Mouse (Mus musculus): ENCODE measurements around the gene Wdr31. TPM values are rescaled to one million over a fixed set of nuclear protein-coding genes. Genes with fewer than 3 reads are reported as not detected.

Gene Wdr31
- polyA plus RNA-seq, 1 experiment from 2014 or later = 5.2 TPM

DNA sequence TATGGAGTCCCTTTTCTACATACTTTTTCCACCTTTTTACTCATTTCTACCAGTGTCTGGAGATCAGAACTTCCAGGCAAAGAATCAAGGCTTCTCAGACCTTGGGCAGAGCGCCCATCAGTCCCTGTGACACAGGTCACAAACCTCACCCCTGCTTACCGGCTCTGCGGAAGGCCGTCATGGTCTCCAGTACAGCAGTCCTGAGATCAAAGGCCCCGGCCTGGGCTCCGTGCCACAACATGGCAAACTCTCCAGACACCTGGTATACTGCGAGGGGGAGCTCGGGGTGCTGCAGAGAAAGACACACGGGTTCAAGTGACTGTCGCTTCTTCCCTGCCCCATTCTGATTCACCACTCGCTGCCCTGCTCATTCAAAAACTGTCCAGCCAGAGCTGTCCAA lies 39.2 kb upstream of the Wdr31 start:
- peaks cover 43% of the 10 kb centered on the region; the same call in 1 of the 2 replicates for H3K36me3 ChIP-seq (ENCODE audit: insufficient read depth, low read length)
- H3K27ac ChIP-seq (ENCODE audit: low read length) = no peak overlapping the region
- H3K9ac ChIP-seq (replicated peaks; ENCODE audit: low read depth) = no peak overlapping the region
- no peak overlapping the region for H3K4me2 ChIP-seq (replicated peaks; ENCODE audit: low read depth, low read length)
- DNase-seq (ENCODE audit: low spot score) (no peak), ATAC-seq (no peak)
- 77% methylated on average over 11 of the region's 11 CpGs for WGBS
- no peaks in the 10 kb centered on the region for H3K4me1 ChIP-seq (ENCODE audit: insufficient read depth, low read depth, low read length)
- TF ChIP-seq CTCF (IDR thresholded peaks at IDR 0.05) = no peak
- TF ChIP-seq EP300 (IDR thresholded peaks at IDR 0.05) = no peak
- no peaks in the 10 kb centered on the region for H3K9me3 ChIP-seq (ENCODE audit: low read length)
- no peaks in the 10 kb centered on the region for H3K27me3 ChIP-seq (replicated peaks; ENCODE audit: insufficient read depth, low read length)
- no peak overlapping the region for H3K4me3 ChIP-seq (ENCODE audit: low read depth, low read length)

GRCm38 (mm10) chr4:62508839-62509238 lies 38.1 kb upstream of the Wdr31 start:
- ATAC-seq (no peak), DNase-seq (ENCODE audit: low spot score) (no peak)
- Histone ChIP-seq H3K9me3 (ENCODE audit: low read length) (no peaks in the 10 kb centered on the region), H3K4me1 (ENCODE audit: insufficient read depth, low read depth, low read length) (no peaks in the 10 kb centered on the region), H3K27me3 (replicated peaks; ENCODE audit: insufficient read depth, low read length) (no peaks in the 10 kb centered on the region), H3K9ac (replicated peaks; ENCODE audit: low read depth) (no peak overlapping the region), H3K27ac (ENCODE audit: low read length) (no peak overlapping the region), H3K36me3 (ENCODE audit: insufficient read depth, low read length) (peaks cover 43% of the 10 kb centered on the region; the same call in 1 of the 2 replicates), H3K4me3 (ENCODE audit: low read depth, low read length) (no peak overlapping the region), H3K4me2 (replicated peaks; ENCODE audit: low read depth, low read length) (no peak overlapping the region)
- 88% methylated on average over 5 of the region's 5 CpGs for WGBS
- TF ChIP-seq EP300 (IDR thresholded peaks at IDR 0.05) (no peak), CTCF (IDR thresholded peaks at IDR 0.05) (no peak)

- TF ChIP-seq EP300 (IDR thresholded peaks at IDR 0.05) = no peak
- TF ChIP-seq CTCF (IDR thresholded peaks at IDR 0.05) = peak; percentile 55
- no peak overlapping the region for H3K9ac ChIP-seq (replicated peaks; ENCODE audit: low read depth)
- no peaks in the 10 kb centered on the region for H3K9me3 ChIP-seq (ENCODE audit: low read length)
- WGBS = 45% methylated on average over 2 of the region's 2 CpGs
- H3K4me2 ChIP-seq (replicated peaks; ENCODE audit: low read depth, low read length) = no peak overlapping the region
- peaks cover 3% of the 10 kb centered on the region; the same call in 1 of the 2 replicates for H3K4me1 ChIP-seq (ENCODE audit: insufficient read depth, low read depth, low read length)
- no peak for DNase-seq (ENCODE audit: low spot score)
- H3K4me3 ChIP-seq (ENCODE audit: low read depth, low read length) = no peak overlapping the region
- no peaks in the 10 kb centered on the region for H3K27me3 ChIP-seq (replicated peaks; ENCODE audit: insufficient read depth, low read length)
- no peak overlapping the region for H3K27ac ChIP-seq (ENCODE audit: low read length)
- peaks cover 30% of the 10 kb centered on the region; the same call in 1 of the 2 replicates for H3K36me3 ChIP-seq (ENCODE audit: insufficient read depth, low read length)
- ATAC-seq = no peak
Measured at GRCm38 (mm10) chr4:62506798-62507197, 36.1 kb upstream of the Wdr31 start.

GRCm38 (mm10) chr4:62505991-62506390 lies 35.3 kb upstream of the Wdr31 start:
- H3K9me3 ChIP-seq (ENCODE audit: low read length) = no peaks in the 10 kb centered on the region

GRCm38 (mm10) chr4:62503374-62503970 lies 32.8 kb upstream of the Wdr31 start, which contains the start of gene Hdhd3:
Gene Hdhd3, minus strand, starts transcription at chr4:62503467.
- whole genome bisulfite sequencing = 67% methylated on average over 3 of the region's 3 CpGs
- Histone ChIP-seq H3K27ac (ENCODE audit: low read length) (peak within 1 kb of the TSS; percentile 81), H3K4me3 (ENCODE audit: low read depth, low read length) (peak within 1 kb of the TSS; percentile 61), H3K4me2 (replicated peaks; ENCODE audit: low read depth, low read length) (peak within 1 kb of the TSS; percentile 84), H3K4me1 (ENCODE audit: insufficient read depth, low read depth, low read length) (peaks cover 8% of the 10 kb centered on the region; the same call in 1 of the 2 replicates), H3K9ac (replicated peaks; ENCODE audit: low read depth) (peak within 1 kb of the TSS; percentile 52), H3K36me3 (ENCODE audit: insufficient read depth, low read length) (0 out of 2 replicates have a peak, but pooled peaks cover 4% of the 10 kb centered on the region), H3K27me3 (replicated peaks; ENCODE audit: insufficient read depth, low read length) (no peaks in the 10 kb centered on the region), H3K9me3 (ENCODE audit: low read length) (no peaks in the 10 kb centered on the region)
- DNase-seq (ENCODE audit: low spot score) = no peak
- ATAC-seq = no peak
- TF ChIP-seq CTCF (IDR thresholded peaks at IDR 0.05) (no peak), EP300 (IDR thresholded peaks at IDR 0.05) (no peak)

More at GRCm38 (mm10) chr4:62505991-62506390, 35.3 kb upstream of the Wdr31 start:
- WGBS = 78% methylated on average over 3 of the region's 3 CpGs
- no peak overlapping the region for H3K9ac ChIP-seq (replicated peaks; ENCODE audit: low read depth)
- H3K4me2 ChIP-seq (replicated peaks; ENCODE audit: low read depth, low read length) = no peak overlapping the region
- no peak for ATAC-seq
- no peak overlapping the region for H3K27ac ChIP-seq (ENCODE audit: low read length)
- no peak overlapping the region for H3K4me3 ChIP-seq (ENCODE audit: low read depth, low read length)
- no peaks in the 10 kb centered on the region for H3K27me3 ChIP-seq (replicated peaks; ENCODE audit: insufficient read depth, low read length)
- no peak for TF ChIP-seq EP300 (IDR thresholded peaks at IDR 0.05)
- TF ChIP-seq CTCF (IDR thresholded peaks at IDR 0.05) = no peak
- peaks cover 4% of the 10 kb centered on the region; the same call in 1 of the 2 replicates for H3K4me1 ChIP-seq (ENCODE audit: insufficient read depth, low read depth, low read length)
- DNase-seq (ENCODE audit: low spot score) = no peak
- H3K36me3 ChIP-seq (ENCODE audit: insufficient read depth, low read length) = peaks cover 23% of the 10 kb centered on the region; the same call in 1 of the 2 replicates

DNA sequence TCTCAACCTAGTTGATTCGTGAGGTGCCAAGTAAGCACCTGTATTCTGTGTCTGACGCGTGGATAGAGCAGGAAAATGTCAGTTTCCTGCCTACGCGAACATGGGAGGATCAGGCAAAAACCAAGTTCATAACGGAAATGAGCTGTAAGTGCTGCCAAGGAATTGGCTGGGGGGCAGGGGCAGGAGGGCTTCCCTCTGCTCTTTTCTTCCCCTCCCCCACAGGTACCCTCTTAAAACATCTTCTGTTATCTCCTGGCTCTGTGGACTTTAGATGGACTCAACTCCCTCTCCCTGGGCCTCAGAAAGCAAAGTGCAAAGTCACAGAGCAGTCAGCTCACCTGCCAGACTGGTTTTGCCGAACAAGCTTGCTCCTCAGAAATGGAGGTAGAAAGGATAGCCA lies 32.3 kb upstream of the Wdr31 start:
- 18% methylated on average over 7 of the region's 7 CpGs for WGBS
- Histone ChIP-seq H3K4me2 (replicated peaks; ENCODE audit: low read depth, low read length) (no peak overlapping the region), H3K36me3 (ENCODE audit: insufficient read depth, low read length) (no peaks in the 10 kb centered on the region), H3K9ac (replicated peaks; ENCODE audit: low read depth) (no peak overlapping the region), H3K27me3 (replicated peaks; ENCODE audit: insufficient read depth, low read length) (no peaks in the 10 kb centered on the region), H3K27ac (ENCODE audit: low read length) (peak overlapping the region; percentile 81), H3K9me3 (ENCODE audit: low read length) (no peaks in the 10 kb centered on the region), H3K4me3 (ENCODE audit: low read depth, low read length) (no peak overlapping the region), H3K4me1 (ENCODE audit: insufficient read depth, low read depth, low read length) (peaks cover 8% of the 10 kb centered on the region; the same call in 1 of the 2 replicates)
- ATAC-seq = no peak
- no peak for DNase-seq (ENCODE audit: low spot score)
- TF ChIP-seq EP300 (IDR thresholded peaks at IDR 0.05) (no peak), CTCF (IDR thresholded peaks at IDR 0.05) (no peak)

Measured in lung, postnatal 0 days (tissue).